Mouse (Mus musculus): Measurements from ENCODE around the gene 4930519G04Rik.
"Not testable (repeated sequence)": the region's sequence is repeated elsewhere in the genome, so short reads cannot be mapped to it uniquely, and the experiment has no call there.

Gene 4930519G04Rik

DNA sequence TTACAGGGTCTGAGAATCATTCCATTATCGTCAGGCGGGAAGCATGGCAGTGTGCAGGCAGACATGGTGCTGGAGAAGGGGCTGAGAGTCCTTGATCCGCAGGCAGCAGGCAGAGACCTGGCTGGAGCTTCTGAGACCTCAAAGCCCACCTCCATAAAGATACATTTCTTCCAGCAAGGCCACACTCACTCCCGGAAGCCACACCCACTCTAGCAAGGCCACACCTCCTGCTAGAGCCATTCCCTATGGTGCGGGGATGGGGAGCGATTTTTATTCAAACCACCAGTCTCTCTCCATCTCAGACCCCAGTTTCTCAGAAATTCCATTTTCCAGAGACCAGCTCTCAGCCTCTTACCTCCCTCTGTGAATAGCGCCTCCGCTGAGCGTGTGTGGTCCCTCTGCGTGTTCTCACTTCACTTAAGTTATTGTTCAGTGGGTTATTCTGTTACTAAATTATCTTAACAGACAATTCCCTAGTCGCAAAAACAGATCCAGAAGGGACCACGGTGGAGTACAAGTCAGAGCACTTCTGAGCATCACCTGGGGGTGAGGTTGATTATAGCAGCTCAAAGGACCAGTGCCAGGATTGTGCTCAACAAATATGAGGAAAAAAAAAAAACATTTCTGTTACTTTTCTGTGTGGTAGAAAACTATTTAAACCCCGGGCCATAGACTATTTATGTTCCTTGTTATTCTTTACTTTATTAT is 55.3 kb downstream of the 4930519G04Rik start:
- DNase-seq (ENCODE audit: low read depth, low spot score), result no peak

DNA sequence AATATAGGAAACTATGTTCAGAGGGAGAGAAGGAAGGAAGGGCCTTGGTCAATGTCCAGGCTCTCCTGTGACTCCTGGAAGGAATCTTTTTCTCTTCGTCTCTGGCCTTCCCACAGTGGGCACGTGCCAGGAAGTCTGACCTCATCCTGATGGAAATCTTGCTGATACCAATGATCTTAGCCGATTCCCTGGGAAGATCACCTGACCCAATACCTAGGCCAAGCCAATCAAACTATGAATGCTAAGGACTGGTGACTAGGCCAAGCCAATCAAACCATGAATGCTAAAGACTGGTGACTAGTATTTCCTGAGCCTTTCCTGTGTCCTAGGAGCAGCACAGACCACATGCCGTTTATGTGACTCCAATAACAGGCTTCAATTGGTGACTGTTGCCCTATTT is 60.2 kb downstream of the 4930519G04Rik start:
- DNase-seq (ENCODE audit: low read depth, low spot score), result no peak

DNA sequence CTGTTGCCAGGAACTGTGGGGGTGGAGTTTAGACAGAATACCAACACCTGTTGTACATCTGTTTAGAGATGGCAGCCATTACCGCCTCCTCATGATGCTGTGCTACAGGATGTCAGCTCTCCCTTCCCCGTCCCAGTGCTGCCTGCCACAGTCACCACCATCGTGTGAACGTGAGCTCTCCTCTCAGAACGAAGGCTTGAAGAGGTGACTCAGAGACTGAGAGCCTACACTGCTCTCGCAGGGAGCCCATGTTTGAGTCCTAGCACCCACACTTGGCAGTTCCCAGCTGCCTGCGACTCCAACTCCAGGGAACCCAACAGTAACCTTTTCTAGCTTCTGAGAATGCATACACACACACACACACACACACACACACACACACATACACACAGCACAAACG is 61.4 kb downstream of the 4930519G04Rik start:
- no peak for DNase-seq (ENCODE audit: low read depth, low spot score)

DNA sequence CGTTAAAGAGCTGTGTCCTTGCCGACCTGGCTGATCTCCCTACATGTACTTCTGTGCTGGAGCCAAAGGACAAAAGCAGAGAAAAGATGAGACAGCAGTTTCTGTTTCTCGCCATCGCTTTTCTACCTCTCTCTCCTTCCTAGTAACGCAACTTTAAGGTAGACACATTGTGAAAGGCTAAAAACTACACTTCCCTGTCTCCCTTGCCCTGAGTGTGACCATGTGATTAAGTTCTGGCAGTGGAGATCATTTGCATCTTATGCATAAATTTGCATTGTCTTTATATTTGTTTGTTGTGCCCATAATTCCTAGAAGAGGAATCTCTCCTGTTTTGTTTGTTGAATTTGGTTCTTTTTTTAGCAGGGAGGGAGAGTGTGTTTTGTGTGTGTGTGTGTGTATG is 62.4 kb downstream of the 4930519G04Rik start:
- no peak for DNase-seq (ENCODE audit: low read depth, low spot score)

DNA sequence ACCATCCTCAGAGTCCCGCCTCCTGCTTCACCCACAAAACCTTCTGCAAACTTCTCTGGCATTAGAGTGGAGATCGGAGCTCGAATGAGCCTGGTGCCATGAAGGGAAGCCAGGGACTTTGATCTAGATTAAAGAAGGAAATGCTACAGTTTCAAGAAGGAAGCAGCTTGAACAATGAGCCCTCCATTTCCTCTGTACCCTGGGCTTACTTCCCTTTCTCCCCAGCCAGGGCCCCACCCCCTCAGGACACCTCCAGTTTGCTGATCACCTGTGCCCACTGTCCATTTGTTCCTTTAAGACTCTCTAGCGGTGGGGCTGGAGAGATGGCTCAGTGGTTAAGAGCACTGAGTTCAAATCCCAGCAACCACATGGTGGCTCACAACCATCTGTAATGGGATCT is 63.3 kb downstream of the 4930519G04Rik start:
- no peak for DNase-seq (ENCODE audit: low read depth, low spot score)

DNA sequence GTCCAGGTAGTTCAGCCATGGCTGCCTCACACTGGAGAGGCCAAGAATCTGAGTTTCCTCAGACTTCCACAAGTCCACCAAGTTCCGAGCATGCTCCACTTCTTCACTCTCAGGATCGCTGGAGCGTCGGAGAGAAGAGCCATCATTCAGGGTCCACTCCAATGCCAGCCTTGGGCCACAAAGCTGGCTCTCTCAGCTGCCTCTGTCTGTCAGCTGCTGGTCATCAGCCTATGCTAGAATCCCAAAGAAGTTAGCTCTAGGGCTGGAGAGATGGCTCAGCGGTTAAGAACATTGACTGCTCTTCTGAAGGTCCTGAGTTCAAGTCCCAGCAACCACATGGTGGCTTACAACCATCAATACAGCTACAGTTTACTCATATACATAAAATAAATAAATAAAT is 63.9 kb downstream of the 4930519G04Rik start:
- not testable (repeated sequence) for DNase-seq (ENCODE audit: low read depth, low spot score)

DNA sequence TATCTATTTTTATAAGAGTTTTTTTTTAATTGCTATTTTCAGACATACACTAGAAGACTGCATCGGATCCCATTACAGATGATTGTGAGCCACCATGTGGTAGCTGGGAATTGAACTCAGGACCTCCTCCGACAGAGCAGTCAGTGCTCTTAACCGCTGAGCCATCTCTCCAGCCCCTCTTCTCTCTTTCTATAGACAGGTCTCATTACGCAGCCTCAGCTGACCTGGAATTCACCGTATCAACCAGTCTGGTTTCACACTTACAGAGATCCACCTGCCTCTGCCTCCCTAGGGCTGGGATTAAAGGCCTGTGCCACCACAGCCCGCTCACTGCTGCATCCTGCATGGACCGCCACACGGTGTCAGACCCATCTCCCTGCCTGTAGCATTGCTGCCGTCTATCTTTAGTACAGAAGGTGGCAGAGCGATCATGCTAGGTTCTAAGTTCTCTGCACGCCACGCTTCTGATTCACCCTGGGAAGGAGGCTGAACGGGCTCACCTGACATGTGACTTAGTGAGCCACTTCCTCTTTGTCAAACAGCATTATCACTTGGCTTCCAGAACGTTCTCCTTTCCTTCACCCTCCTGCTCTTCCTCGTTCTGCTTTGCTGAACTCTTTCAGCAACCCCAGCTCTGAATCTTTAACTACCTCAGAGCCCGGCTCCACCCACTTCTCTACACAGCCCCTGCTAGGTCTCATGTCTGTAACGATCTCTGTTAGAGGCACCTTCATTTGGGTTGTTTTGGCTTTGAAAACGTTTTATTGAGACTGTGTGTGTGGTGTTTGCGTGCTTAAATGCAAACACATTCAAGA is 68.3 kb downstream of the 4930519G04Rik start:
- DNase-seq (ENCODE audit: low read depth, low spot score), result no peak

DNA sequence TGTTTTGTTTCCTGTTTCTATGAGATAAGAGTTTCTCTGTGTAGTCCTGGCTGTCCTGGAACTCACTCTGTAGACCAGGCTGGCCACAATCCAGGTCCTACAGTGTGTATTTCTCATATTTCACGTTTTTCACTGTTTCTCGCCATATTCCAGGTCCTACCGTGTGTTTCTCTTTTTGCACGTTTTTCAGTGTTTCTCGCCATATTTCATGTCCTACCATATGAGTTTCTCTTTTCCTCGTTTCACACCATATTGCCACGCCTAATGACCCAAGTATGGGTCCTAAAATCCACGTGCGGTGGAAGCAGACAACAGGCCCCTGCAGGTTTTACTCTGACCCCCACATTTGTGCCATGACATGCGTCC is 68.9 kb downstream of the 4930519G04Rik start:
- no peak for DNase-seq (ENCODE audit: low read depth, low spot score)

DNA sequence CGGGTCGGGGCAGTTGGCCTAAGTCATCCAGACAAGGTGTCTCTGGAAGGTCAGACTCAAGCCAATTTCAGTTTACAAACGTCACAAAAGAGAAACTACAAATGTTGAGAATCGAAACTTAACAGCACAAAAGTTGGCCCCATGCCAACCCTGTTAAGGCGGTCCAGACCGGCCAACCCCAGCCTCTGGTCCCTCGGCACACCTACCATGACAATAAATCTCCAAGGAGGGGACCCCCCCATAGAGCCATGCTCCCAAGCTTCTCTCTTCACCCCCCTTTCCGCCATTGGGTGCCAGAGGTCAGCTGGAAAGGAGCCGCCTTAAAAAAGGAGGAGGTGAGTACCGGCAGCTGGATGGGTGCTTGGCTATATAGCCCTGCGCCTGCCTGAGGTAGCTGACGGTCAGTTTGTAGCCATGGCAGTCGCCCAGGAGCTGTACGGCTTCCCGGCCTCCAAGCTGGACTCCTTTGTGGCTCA is 69.6 kb downstream of the 4930519G04Rik start, which contains the start of gene Oasl1:
Gene Oasl1, plus strand, starts transcription at position 243 of the 476 bp plus-strand sequence.
- no peak for DNase-seq (ENCODE audit: low read depth, low spot score)

DNA sequence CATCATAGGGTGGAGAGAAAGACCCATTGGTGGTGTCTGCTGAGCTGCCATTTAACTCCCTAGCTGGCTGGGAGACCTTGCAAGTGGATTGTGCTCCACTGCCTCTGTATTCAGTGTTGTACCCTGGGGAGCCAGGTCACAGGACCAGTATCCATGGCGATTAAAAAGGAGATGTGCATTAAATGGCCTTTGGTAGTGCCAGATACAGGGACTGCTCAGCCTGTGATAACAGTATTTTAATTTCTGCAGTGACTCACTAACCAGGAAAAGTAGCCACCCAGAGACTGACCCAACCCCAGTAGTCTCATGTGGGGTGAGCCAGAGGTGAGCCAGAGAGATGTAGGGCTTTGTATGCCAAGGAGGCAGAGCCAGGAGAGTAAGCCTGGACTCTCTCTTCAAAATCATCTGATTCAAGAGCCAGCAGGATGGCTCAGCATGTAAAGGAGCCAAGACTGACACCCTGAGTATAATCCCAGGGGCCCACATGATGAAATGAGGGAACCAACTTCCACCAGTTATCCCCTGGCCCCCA is 72.8 kb downstream of the 4930519G04Rik start:
- DNase-seq (ENCODE audit: low read depth, low spot score), result no peak

DNA sequence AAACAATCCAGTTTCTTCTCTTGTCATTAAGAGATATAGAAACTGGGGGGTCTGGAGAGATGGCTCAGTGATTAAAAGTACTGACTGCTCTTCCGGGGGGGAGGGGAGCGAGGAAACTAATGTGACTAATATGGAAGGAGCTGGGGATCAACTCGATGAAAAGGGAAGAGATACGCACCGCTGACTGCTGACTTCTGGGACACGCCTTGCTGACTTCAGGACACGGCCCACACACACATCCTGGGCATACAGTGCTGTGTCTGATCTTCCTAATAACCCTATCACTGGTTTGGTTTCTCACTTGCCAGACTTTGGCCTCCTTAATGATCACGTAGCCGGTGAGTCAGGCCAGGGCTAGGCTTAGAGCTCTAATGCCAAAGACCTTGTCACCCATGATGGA is 73.3 kb downstream of the 4930519G04Rik start:
- DNase-seq (ENCODE audit: low read depth, low spot score), result no peak

DNA sequence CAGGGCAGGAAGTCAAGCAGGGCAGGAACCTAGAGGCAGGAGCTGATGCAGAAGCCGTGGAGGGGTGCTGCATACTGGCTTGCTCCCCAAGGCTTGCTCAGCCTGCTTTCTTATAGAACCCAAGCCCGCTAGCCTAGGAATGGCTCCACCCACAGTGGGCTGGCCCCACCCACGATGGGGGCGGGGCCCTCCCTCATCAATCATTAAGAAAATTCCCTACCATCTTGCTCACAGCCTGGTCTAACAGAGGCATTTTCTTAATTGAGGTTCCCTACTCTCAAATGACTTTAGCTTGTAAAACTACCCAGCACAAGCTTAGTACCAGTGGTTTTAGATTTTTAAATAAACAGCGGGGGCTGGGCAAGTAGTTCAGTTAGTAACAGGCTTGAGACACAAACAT is 78.2 kb downstream of the 4930519G04Rik start:
- no peak for DNase-seq (ENCODE audit: low read depth, low spot score)

DNA sequence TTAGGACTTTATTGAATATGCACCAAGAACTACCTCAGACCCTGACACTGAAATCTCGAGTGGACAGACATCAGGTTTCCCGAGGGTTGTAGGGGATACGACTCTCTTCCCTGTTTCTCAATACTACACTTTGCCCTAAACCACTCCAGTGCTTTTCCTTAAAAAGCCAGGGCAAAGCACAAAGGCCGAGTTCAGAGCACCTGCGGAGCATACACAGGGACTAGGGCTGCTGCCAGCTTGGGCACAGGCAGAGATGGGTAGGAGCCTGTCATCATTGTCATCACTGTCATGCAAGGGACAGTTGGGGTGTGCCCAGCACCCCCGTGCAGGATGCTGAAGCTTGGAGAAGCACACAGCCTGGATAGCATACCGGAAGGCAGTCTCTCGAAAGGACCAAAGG is 79.7 kb downstream of the 4930519G04Rik start:
- no peak for DNase-seq (ENCODE audit: low read depth, low spot score)
